Mouse (Mus musculus) stomach, postnatal 0 days (tissue): ENCODE data around the gene Bet1l. TPM values are rescaled to one million over a fixed set of nuclear protein-coding genes. Genes with fewer than 3 reads are reported as not detected.

ENCODE experiments used
- ATAC-seq: fragments of 200-750 bp; cut with Nextera tagmentation; 2 replicates; pipeline ENCODE4 v1.8.0; 2017; ENCODE audit not compliant: low FRiP score, low TSS enrichment
- DNase-seq: peaks from one replicate; pipeline ENCODE4 v3.0.0-alpha.2; 2016; ENCODE audit warnings: low spot score
- H3K27ac ChIP-seq: fragments of 300-500 bp; sonication (generic); replicated peaks from 2 replicates; pipeline ENCODE4 v1.5.1; 2014; ENCODE audit warnings: mild to moderate bottlenecking, control low read depth
- H3K27me3 ChIP-seq: fragments of 300-500 bp; sonication (generic); 2 replicates; pipeline ENCODE4 v1.6.1; 2014; ENCODE audit warnings: low read length; ENCODE audit not compliant: control insufficient read depth, insufficient read depth
- H3K36me3 ChIP-seq: fragments of 300-500 bp; sonication (generic); 2 replicates; pipeline ENCODE4 v1.6.1; 2014; ENCODE audit warnings: low read length, mixed read lengths; ENCODE audit not compliant: control insufficient read depth, insufficient read depth
- H3K4me1 ChIP-seq: fragments of 300-500 bp; sonication (generic); replicated peaks from 2 replicates; pipeline ENCODE4 v1.6.1; 2014; ENCODE audit warnings: antibody characterized with exemption; ENCODE audit not compliant: control insufficient read depth, insufficient read depth
- H3K4me2 ChIP-seq: fragments of 300-500 bp; sonication (generic); replicated peaks from 2 replicates; pipeline ENCODE4 v1.6.1; 2014; ENCODE audit warnings: low read depth, mild to moderate bottlenecking, control low read depth, moderate library complexity
- H3K4me3 ChIP-seq: fragments of 300-500 bp; sonication (generic); 2 replicates; pipeline ENCODE4 v1.5.1; 2014; ENCODE audit warnings: low read depth, low read length, control low read depth
- H3K9ac ChIP-seq: fragments of 300-500 bp; sonication (generic); 2 replicates; pipeline ENCODE4 v1.6.1; 2014; ENCODE audit warnings: mild to moderate bottlenecking, low read length, control low read depth, mixed read lengths
- H3K9me3 ChIP-seq: fragments of 300-500 bp; sonication (generic); 2 replicates; pipeline ENCODE4 v1.6.1; 2016; ENCODE audit warnings: low read length; ENCODE audit not compliant: control insufficient read depth
- CTCF ChIP-seq: IDR thresholded peaks from 2 replicates; pipeline ENCODE4 v1.5.1; 2016; ENCODE audit warnings: antibody characterized with exemption, low read depth, mild to moderate bottlenecking, moderate library complexity
- EP300 ChIP-seq: optimal IDR thresholded peaks from 2 replicates; pipeline ENCODE3; 2016; ENCODE audit warnings: antibody characterized with exemption
- WGBS: fragments of 180-500 bp; shearing (Covaris S2); extraction: QIAGEN DNeasy Blood & Tissue Kit; methylation state at CpG from one replicate; pipeline ENCODE4 v1.1.7; 2014; 5-methylcytosine and 5-hydroxymethylcytosine counted together
- polyA plus RNA-seq: library from polyadenylated mRNA; unstranded; fragments of >200 nt; fragmentation: Nextera tagmentation; extraction: Ambion mirVana; gene quantifications from 2 replicates; pipeline ENCODE4 v1.2.1, GENCODE M21; 2015

Gene Bet1l
- polyA plus RNA-seq, 1 experiment from 2014 or later: 49.0 TPM

- H3K27me3 ChIP-seq: no peaks in the 10 kb centered on the region
- TF ChIP-seq CTCF: no peak
- H3K27ac ChIP-seq: no peak overlapping the region
- no peak overlapping the region for H3K4me2 ChIP-seq
- H3K9ac ChIP-seq: no peak overlapping the region
- ATAC-seq (no peak), DNase-seq (no peak)
- no peak overlapping the region for H3K4me3 ChIP-seq
- H3K4me1 ChIP-seq: no peaks in the 10 kb centered on the region
- no peaks in the 10 kb centered on the region for H3K9me3 ChIP-seq
- H3K36me3 ChIP-seq: no peaks in the 10 kb centered on the region
- 65% methylated on average over 7 of the region's 7 CpGs for WGBS
Observed at GRCm38 (mm10) chr7:140843806-140844205, 13.6 kb downstream of the Bet1l start.

- Histone ChIP-seq H3K36me3 (no peaks in the 10 kb centered on the region), H3K4me2 (peak overlapping the region; percentile 11; the same call in 1 of the 2 replicates), H3K9ac (no peak overlapping the region), H3K27ac (no peak overlapping the region), H3K4me3 (no peak overlapping the region), H3K4me1 (no peaks in the 10 kb centered on the region), H3K9me3 (no peaks in the 10 kb centered on the region), H3K27me3 (no peaks in the 10 kb centered on the region)
- ATAC-seq: peak; percentile 56
- WGBS: 35% methylated on average over 15 of the region's 19 CpGs
- TF ChIP-seq CTCF: no peak
- no peak for TF ChIP-seq EP300
- peak; percentile 56 for DNase-seq
Observed at GRCm38 (mm10) chr7:140840750-140841735, 16.3 kb downstream of the Bet1l start.

- WGBS: 55% methylated on average over 5 of the region's 5 CpGs
- Histone ChIP-seq H3K4me1 (no peaks in the 10 kb centered on the region), H3K9ac (no peak overlapping the region), H3K4me3 (no peak overlapping the region), H3K36me3 (no peaks in the 10 kb centered on the region), H3K27ac (no peak overlapping the region), H3K4me2 (no peak overlapping the region), H3K9me3 (no peaks in the 10 kb centered on the region), H3K27me3 (no peaks in the 10 kb centered on the region)
- ATAC-seq (no peak), DNase-seq (peak; percentile 11)
- TF ChIP-seq CTCF (no peak), EP300 (no peak)
Observed at GRCm38 (mm10) chr7:140839556-140839955, 17.8 kb downstream of the Bet1l start.

- 80% methylated on average over 9 of the region's 9 CpGs for WGBS
Observed at GRCm38 (mm10) chr7:140836243-140837115, 20.9 kb downstream of the Bet1l start.

GRCm38 (mm10) chr7:140835758-140836087 is 21.7 kb downstream of the Bet1l start:
- TF ChIP-seq CTCF (no peak), EP300 (no peak)
- peak overlapping the region; percentile 12; the same call in 1 of the 2 replicates for H3K4me3 ChIP-seq
- H3K27me3 ChIP-seq: no peaks in the 10 kb centered on the region
- H3K4me2 ChIP-seq: peak overlapping the region; percentile 42
- DNase-seq (no peak), ATAC-seq (0 out of 2 replicates have a peak, but pooled peaks have one; percentile 11)
- no peaks in the 10 kb centered on the region for H3K36me3 ChIP-seq
- no peaks in the 10 kb centered on the region for H3K4me1 ChIP-seq
- WGBS: 82% methylated on average over 2 of the region's 2 CpGs
- H3K9me3 ChIP-seq: no peaks in the 10 kb centered on the region
- 0 out of 2 replicates have a peak overlapping the region, but pooled peaks have one; percentile 31 for H3K9ac ChIP-seq
- no peak overlapping the region for H3K27ac ChIP-seq

More at GRCm38 (mm10) chr7:140836243-140837115, 20.9 kb downstream of the Bet1l start:
- ATAC-seq (no peak), DNase-seq (peak; percentile 11)
- Histone ChIP-seq H3K9ac (no peak overlapping the region), H3K27ac (no peak overlapping the region), H3K9me3 (no peaks in the 10 kb centered on the region), H3K36me3 (no peaks in the 10 kb centered on the region), H3K4me2 (no peak overlapping the region), H3K27me3 (no peaks in the 10 kb centered on the region), H3K4me1 (no peaks in the 10 kb centered on the region), H3K4me3 (peak overlapping the region; percentile 6; the same call in 1 of the 2 replicates)
- TF ChIP-seq CTCF: no peak
- no peak for TF ChIP-seq EP300
